Mouse (Mus musculus) bone marrow, adult 2 months (tissue): ENCODE results near the gene Iqch. TPM values are rescaled to one million over a fixed set of nuclear protein-coding genes. Genes with fewer than 3 reads are reported as not detected.

ENCODE experiments used
- H3K27ac ChIP-seq: fragments of 200-500 bp; 2 replicates; pipeline ENCODE4 v1.5.1; 2012; ENCODE audit warnings: low read depth, mild to moderate bottlenecking, control low read depth, inconsistent platforms, low read length; ENCODE audit not compliant: control insufficient read depth, poor library complexity, insufficient read depth
- H3K4me1 ChIP-seq: fragments of 200-500 bp; 2 replicates; pipeline ENCODE4 v1.6.1; 2011; ENCODE audit warnings: low read length; ENCODE audit not compliant: control insufficient read depth, insufficient read depth
- H3K4me3 ChIP-seq: fragments of 200-500 bp; replicated peaks from 2 replicates; pipeline ENCODE3; 2011; ENCODE audit warnings: mild to moderate bottlenecking, low read depth, low read length, control low read depth; ENCODE audit not compliant: control insufficient read depth
- CTCF ChIP-seq: fragments of 200-500 bp; IDR thresholded peaks from 2 replicates; pipeline ENCODE4 v1.5.1; 2011; ENCODE audit warnings: low read length, control low read depth; ENCODE audit not compliant: control insufficient read depth, insufficient read depth
- POLR2A ChIP-seq: fragments of 200-500 bp; IDR thresholded peaks from 2 replicates; pipeline ENCODE4 v1.6.1; 2011; ENCODE audit warnings: low read depth, mild to moderate bottlenecking, control low read depth, low read length, borderline replicate concordance; ENCODE audit not compliant: control insufficient read depth
- WGBS: fragments of 180-500 bp; shearing (Covaris S2); methylation state at CpG from one replicate; pipeline ENCODE4 v1.1.7; 2018; 5-methylcytosine and 5-hydroxymethylcytosine counted together
- polyA plus RNA-seq: library from polyadenylated mRNA; stranded (reverse); fragments of >200 nt; gene quantifications from 2 replicates; pipeline ENCODE4 v1.2.4, GENCODE M21; 2011; ENCODE audit warnings: low replicate concordance; ENCODE audit not compliant: missing spikeins, insufficient read depth, insufficient read length

Gene Iqch
- polyA plus RNA-seq, 1 experiment, result not detected

DNA sequence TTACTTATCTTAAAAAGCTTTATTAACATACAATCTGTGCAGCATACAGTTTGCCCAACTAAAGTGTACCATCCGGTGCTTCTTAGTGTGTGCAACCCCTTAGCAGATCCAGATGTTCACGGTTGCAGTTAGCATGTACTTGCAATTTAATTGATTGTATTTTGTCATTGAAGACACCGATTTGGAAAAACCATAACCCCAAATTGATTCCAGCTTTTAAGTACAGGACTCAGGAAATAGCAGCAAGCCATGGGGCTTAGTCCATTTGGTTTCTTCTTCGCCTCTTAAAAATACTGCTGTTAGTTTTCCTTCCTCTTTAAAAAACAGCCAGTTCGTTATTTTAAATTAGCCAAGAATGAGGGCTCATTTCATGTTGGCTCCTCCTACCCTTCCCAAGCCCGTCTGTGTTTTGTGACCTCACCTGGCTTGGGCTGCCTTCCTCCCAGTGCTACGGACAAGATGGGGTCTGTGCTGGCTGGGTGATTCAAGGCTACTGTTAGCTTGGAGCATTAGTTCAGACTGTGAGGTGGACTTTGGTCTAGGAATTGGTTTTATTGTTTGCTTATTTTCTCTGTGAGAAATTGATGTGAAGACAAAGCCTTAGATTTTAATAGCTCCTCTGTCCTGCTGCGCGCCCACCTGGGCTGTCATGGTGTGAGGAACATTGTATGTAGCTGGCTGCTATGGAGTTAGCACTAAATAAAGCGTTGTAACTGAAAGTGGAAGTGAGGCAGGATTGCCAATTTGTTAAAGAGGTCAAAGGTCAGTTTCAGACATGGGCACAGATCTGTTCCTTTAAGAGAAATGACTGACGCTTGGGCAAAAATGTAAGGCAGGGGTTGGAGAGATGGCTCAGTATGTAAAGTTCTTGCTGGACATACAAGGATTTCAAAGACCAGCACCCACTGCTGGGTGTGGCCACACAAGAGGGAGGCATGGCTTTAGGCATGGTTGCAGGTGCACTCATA lies 12.0 kb upstream of the Iqch start:
- TF ChIP-seq POLR2A (no peak), CTCF (no peak)
- WGBS, result 25% methylated on average over 11 of the region's 11 CpGs
- H3K27ac ChIP-seq, result peak overlapping the region; percentile 84

GRCm38 (mm10) chr9:63613569-63613968 lies 11.3 kb upstream of the Iqch start:
- peak overlapping the region; percentile 67 for H3K27ac ChIP-seq
- TF ChIP-seq POLR2A, result no peak
- no peak for TF ChIP-seq CTCF
- peaks cover 29% of the 10 kb centered on the region for H3K4me1 ChIP-seq
- H3K4me3 ChIP-seq, result no peak overlapping the region
- WGBS, result 3% methylated on average over 1 of the region's 1 CpGs

More for the DNA sequence above, 12.0 kb upstream of the Iqch start:
- peaks cover 27% of the 10 kb centered on the region for H3K4me1 ChIP-seq
- H3K4me3 ChIP-seq, result peak overlapping the region; percentile 7

DNA sequence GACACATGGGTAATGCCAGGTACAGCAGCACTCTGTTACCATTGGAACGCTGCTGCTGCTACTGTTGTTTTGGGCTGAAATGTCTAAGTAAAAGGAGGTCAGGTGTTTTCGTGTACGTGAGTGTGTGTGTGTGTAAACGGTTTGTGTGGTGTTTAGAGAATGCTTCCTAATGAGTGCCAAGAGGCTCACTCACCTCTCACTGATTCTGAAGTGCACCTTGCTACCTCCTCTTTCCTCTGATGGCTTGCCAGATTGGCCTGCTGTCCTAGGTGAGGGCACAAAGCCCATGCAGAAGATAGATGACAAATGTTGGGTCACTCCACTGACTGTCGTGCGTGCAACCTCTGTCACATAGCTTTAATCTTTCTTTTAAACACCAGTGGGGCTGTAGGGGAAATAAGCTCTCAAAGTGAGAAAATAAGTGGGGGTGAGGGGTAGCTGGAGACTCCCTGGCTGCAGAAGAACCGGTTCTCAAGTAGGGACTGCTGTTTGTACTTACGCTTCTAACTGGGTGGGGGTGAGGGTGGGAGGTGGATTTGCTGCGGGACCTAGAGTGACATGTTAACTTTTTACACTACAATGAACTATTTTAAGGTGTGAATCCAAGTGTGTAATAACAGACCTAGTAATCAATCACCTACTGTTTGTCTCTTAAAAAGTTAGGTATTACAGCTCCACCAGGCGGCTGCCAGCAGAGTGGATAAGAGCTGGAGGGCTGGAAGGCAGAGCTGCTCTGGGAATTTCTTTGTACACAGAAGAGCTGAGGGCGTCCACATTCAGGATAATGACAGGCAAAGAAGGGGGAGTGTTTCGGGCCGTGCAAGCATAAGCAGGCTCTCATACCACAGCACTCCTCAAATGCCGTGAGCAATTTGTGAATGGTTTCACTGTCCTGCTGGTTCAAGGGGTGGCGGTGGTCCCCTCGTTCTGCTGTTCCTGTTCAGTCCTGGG lies 10.5 kb upstream of the Iqch start:
- 46% methylated on average over 16 of the region's 16 CpGs for WGBS
- Histone ChIP-seq H3K4me3 (no peak overlapping the region), H3K27ac (peak overlapping the region; percentile 67), H3K4me1 (peaks cover 29% of the 10 kb centered on the region)
- TF ChIP-seq CTCF (no peak), POLR2A (no peak)

DNA sequence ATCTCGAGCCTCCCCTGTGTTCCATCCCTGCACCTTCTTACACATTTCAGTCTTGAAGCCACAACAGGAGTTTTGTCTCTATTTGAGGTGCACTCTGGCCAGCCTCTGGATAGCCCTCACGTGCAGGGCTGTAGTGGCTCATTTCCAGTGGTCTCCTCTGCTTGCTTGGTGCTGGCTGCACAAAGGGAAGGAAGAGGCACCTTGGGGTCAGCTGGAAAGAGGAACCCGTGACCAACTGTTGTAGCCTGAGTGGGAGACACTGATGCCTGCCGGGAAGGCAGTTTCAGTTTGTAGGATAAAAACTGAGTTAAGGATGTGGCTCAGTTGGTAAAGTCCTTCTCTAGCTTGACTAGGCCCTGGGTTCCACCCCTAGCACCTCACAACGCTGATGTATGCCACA lies 9.7 kb upstream of the Iqch start:
- TF ChIP-seq CTCF, result no peak
- TF ChIP-seq POLR2A, result no peak
- Histone ChIP-seq H3K27ac (peak overlapping the region; percentile 30; the same call in 1 of the 2 replicates), H3K4me3 (no peak overlapping the region), H3K4me1 (peaks cover 29% of the 10 kb centered on the region)
- WGBS, result 11% methylated on average over 5 of the region's 5 CpGs

- TF ChIP-seq POLR2A, result no peak
- no peak for TF ChIP-seq CTCF
- H3K27ac ChIP-seq, result peak overlapping the region; percentile 79
- no peak overlapping the region for H3K4me3 ChIP-seq
- 6% methylated on average over 13 of the region's 13 CpGs for WGBS
- peaks cover 29% of the 10 kb centered on the region for H3K4me1 ChIP-seq
Observed at GRCm38 (mm10) chr9:63610841-63611366, 8.6 kb upstream of the Iqch start.

GRCm38 (mm10) chr9:63610231-63610630 lies 7.9 kb upstream of the Iqch start:
- Histone ChIP-seq H3K4me3 (no peak overlapping the region), H3K4me1 (peaks cover 27% of the 10 kb centered on the region), H3K27ac (no peak overlapping the region)
- WGBS, result 76% methylated on average over 6 of the region's 6 CpGs
- TF ChIP-seq POLR2A, result no peak
- TF ChIP-seq CTCF, result peak; percentile 40; the same call in 1 of the 2 replicates

DNA sequence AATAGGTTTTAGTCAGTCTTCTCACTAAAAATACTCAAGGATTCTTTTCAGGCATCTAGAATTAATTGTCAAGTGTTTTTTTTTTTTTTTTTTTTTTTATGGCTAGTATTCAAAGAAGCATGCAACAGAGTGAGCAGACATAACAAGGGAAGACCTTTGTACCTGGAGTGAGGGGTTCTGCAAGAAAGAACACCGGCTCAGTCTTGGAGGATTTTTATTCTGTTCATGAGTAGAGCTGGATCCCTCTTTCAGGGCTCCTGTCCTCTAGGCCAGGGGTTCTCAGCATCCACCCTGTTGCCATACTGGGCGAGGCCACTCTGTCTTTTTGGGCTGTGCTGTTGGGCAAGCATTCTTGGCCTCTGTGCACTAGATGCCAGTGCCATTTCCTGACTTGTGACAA lies 7.5 kb upstream of the Iqch start:
- H3K27ac ChIP-seq, result no peak overlapping the region
- WGBS, result 72% methylated on average over 2 of the region's 2 CpGs

More for the DNA sequence above, 7.5 kb upstream of the Iqch start:
- no peak overlapping the region for H3K4me3 ChIP-seq
- TF ChIP-seq CTCF (no peak), POLR2A (no peak)
- H3K4me1 ChIP-seq, result peaks cover 23% of the 10 kb centered on the region
